Mouse (Mus musculus): Measurements from ENCODE around the gene Psmd7. TPM values are rescaled to one million over a fixed set of nuclear protein-coding genes. Genes with fewer than 3 reads are reported as not detected.

Psmd7 gene
- polyA plus RNA-seq, 1 experiment from 2014 or later = 136 TPM

- no peak overlapping the region for H3K4me3 ChIP-seq (ENCODE audit: low read depth, low read length)
- no peaks in the 10 kb centered on the region for H3K36me3 ChIP-seq (ENCODE audit: insufficient read depth, low read length)
- 81% methylated on average over 10 of the region's 10 CpGs for WGBS
- H3K27me3 ChIP-seq (replicated peaks; ENCODE audit: insufficient read depth, low read length) = no peaks in the 10 kb centered on the region
- H3K4me2 ChIP-seq (replicated peaks; ENCODE audit: low read depth, low read length) = no peak overlapping the region
- H3K9ac ChIP-seq (replicated peaks; ENCODE audit: low read depth) = no peak overlapping the region
- H3K9me3 ChIP-seq (ENCODE audit: low read length) = no peaks in the 10 kb centered on the region
- no peak for ATAC-seq
- no peak overlapping the region for H3K27ac ChIP-seq (ENCODE audit: low read length)
- TF ChIP-seq CTCF (IDR thresholded peaks at IDR 0.05) (no peak), EP300 (IDR thresholded peaks at IDR 0.05) (no peak)
- no peaks in the 10 kb centered on the region for H3K4me1 ChIP-seq (ENCODE audit: insufficient read depth, low read depth, low read length)
- no peak for DNase-seq (ENCODE audit: low spot score)
Observed at GRCm38 (mm10) chr8:107621930-107622623, 33.8 kb upstream of the Psmd7 start.

GRCm38 (mm10) chr8:107621136-107621535 is 32.9 kb upstream of the Psmd7 start:
- Histone ChIP-seq H3K36me3 (ENCODE audit: insufficient read depth, low read length) (no peaks in the 10 kb centered on the region), H3K4me2 (replicated peaks; ENCODE audit: low read depth, low read length) (no peak overlapping the region), H3K9ac (replicated peaks; ENCODE audit: low read depth) (no peak overlapping the region), H3K27ac (ENCODE audit: low read length) (no peak overlapping the region), H3K4me3 (ENCODE audit: low read depth, low read length) (no peak overlapping the region), H3K27me3 (replicated peaks; ENCODE audit: insufficient read depth, low read length) (no peaks in the 10 kb centered on the region), H3K4me1 (ENCODE audit: insufficient read depth, low read depth, low read length) (no peaks in the 10 kb centered on the region), H3K9me3 (ENCODE audit: low read length) (no peaks in the 10 kb centered on the region)
- ATAC-seq (no peak), DNase-seq (ENCODE audit: low spot score) (no peak)
- no peak for TF ChIP-seq CTCF (IDR thresholded peaks at IDR 0.05)
- no peak for TF ChIP-seq EP300 (IDR thresholded peaks at IDR 0.05)
- WGBS = 42% methylated on average over 3 of the region's 3 CpGs

GRCm38 (mm10) chr8:107618499-107618898 is 30.2 kb upstream of the Psmd7 start:
- no peak overlapping the region for H3K27ac ChIP-seq (ENCODE audit: low read length)
- WGBS = 62% methylated on average over 10 of the region's 10 CpGs
- H3K9me3 ChIP-seq (ENCODE audit: low read length) = no peaks in the 10 kb centered on the region
- peak; percentile 21 for DNase-seq (ENCODE audit: low spot score)
- no peak overlapping the region for H3K4me3 ChIP-seq (ENCODE audit: low read depth, low read length)
- no peaks in the 10 kb centered on the region for H3K36me3 ChIP-seq (ENCODE audit: insufficient read depth, low read length)
- no peak overlapping the region for H3K4me2 ChIP-seq (replicated peaks; ENCODE audit: low read depth, low read length)
- no peak for TF ChIP-seq EP300 (IDR thresholded peaks at IDR 0.05)
- TF ChIP-seq CTCF (IDR thresholded peaks at IDR 0.05) = no peak
- ATAC-seq = no peak
- H3K27me3 ChIP-seq (replicated peaks; ENCODE audit: insufficient read depth, low read length) = no peaks in the 10 kb centered on the region
- no peaks in the 10 kb centered on the region for H3K4me1 ChIP-seq (ENCODE audit: insufficient read depth, low read depth, low read length)
- no peak overlapping the region for H3K9ac ChIP-seq (replicated peaks; ENCODE audit: low read depth)

GRCm38 (mm10) chr8:107613411-107613810 is 25.1 kb upstream of the Psmd7 start:
- TF ChIP-seq CTCF (IDR thresholded peaks at IDR 0.05) = no peak
- H3K4me1 ChIP-seq (ENCODE audit: insufficient read depth, low read depth, low read length) = no peaks in the 10 kb centered on the region
- H3K27me3 ChIP-seq (replicated peaks; ENCODE audit: insufficient read depth, low read length) = no peaks in the 10 kb centered on the region
- no peak for DNase-seq (ENCODE audit: low spot score)
- no peaks in the 10 kb centered on the region for H3K9me3 ChIP-seq (ENCODE audit: low read length)
- no peaks in the 10 kb centered on the region for H3K36me3 ChIP-seq (ENCODE audit: insufficient read depth, low read length)
- ATAC-seq = no peak
- no peak overlapping the region for H3K4me3 ChIP-seq (ENCODE audit: low read depth, low read length)
- H3K27ac ChIP-seq (ENCODE audit: low read length) = no peak overlapping the region
- WGBS = 79% methylated on average over 6 of the region's 6 CpGs
- no peak overlapping the region for H3K9ac ChIP-seq (replicated peaks; ENCODE audit: low read depth)
- no peak overlapping the region for H3K4me2 ChIP-seq (replicated peaks; ENCODE audit: low read depth, low read length)

- no peak overlapping the region for H3K9ac ChIP-seq (replicated peaks; ENCODE audit: low read depth)
- no peak overlapping the region for H3K4me2 ChIP-seq (replicated peaks; ENCODE audit: low read depth, low read length)
- WGBS = 63% methylated on average over 11 of the region's 11 CpGs
- no peaks in the 10 kb centered on the region for H3K9me3 ChIP-seq (ENCODE audit: low read length)
- TF ChIP-seq EP300 (IDR thresholded peaks at IDR 0.05) (no peak), CTCF (IDR thresholded peaks at IDR 0.05) (no peak)
- DNase-seq (ENCODE audit: low spot score) = no peak
- no peak overlapping the region for H3K4me3 ChIP-seq (ENCODE audit: low read depth, low read length)
- no peak for ATAC-seq
- H3K27me3 ChIP-seq (replicated peaks; ENCODE audit: insufficient read depth, low read length) = no peaks in the 10 kb centered on the region
- H3K36me3 ChIP-seq (ENCODE audit: insufficient read depth, low read length) = no peaks in the 10 kb centered on the region
- H3K27ac ChIP-seq (ENCODE audit: low read length) = no peak overlapping the region
- H3K4me1 ChIP-seq (ENCODE audit: insufficient read depth, low read depth, low read length) = no peaks in the 10 kb centered on the region
Observed at GRCm38 (mm10) chr8:107610845-107611244, 22.6 kb upstream of the Psmd7 start.

- Histone ChIP-seq H3K36me3 (ENCODE audit: insufficient read depth, low read length) (no peaks in the 10 kb centered on the region), H3K27me3 (replicated peaks; ENCODE audit: insufficient read depth, low read length) (no peaks in the 10 kb centered on the region), H3K4me3 (ENCODE audit: low read depth, low read length) (no peak overlapping the region), H3K9ac (replicated peaks; ENCODE audit: low read depth) (no peak overlapping the region), H3K9me3 (ENCODE audit: low read length) (no peaks in the 10 kb centered on the region), H3K27ac (ENCODE audit: low read length) (no peak overlapping the region), H3K4me1 (ENCODE audit: insufficient read depth, low read depth, low read length) (no peaks in the 10 kb centered on the region), H3K4me2 (replicated peaks; ENCODE audit: low read depth, low read length) (no peak overlapping the region)
- WGBS = 63% methylated on average over 7 of the region's 7 CpGs
- ATAC-seq (no peak), DNase-seq (ENCODE audit: low spot score) (no peak)
- TF ChIP-seq EP300 (IDR thresholded peaks at IDR 0.05) (no peak), CTCF (IDR thresholded peaks at IDR 0.05) (no peak)
Observed at GRCm38 (mm10) chr8:107608751-107609150, 20.5 kb upstream of the Psmd7 start.

- Histone ChIP-seq H3K27ac (ENCODE audit: low read length) (no peak overlapping the region), H3K9me3 (ENCODE audit: low read length) (no peaks in the 10 kb centered on the region), H3K4me3 (ENCODE audit: low read depth, low read length) (no peak overlapping the region), H3K4me2 (replicated peaks; ENCODE audit: low read depth, low read length) (no peak overlapping the region), H3K9ac (replicated peaks; ENCODE audit: low read depth) (no peak overlapping the region), H3K36me3 (ENCODE audit: insufficient read depth, low read length) (no peaks in the 10 kb centered on the region), H3K4me1 (ENCODE audit: insufficient read depth, low read depth, low read length) (no peaks in the 10 kb centered on the region), H3K27me3 (replicated peaks; ENCODE audit: insufficient read depth, low read length) (no peaks in the 10 kb centered on the region)
- ATAC-seq (no peak), DNase-seq (ENCODE audit: low spot score) (peak; percentile 84)
- peak; percentile 77 for TF ChIP-seq CTCF (IDR thresholded peaks at IDR 0.05)
- 0 out of 2 replicates have a peak, but pooled peaks have one; percentile 24 for TF ChIP-seq EP300 (IDR thresholded peaks at IDR 0.05)
- WGBS = 4% methylated on average over 7 of the region's 7 CpGs
Observed at GRCm38 (mm10) chr8:107603026-107603425, 14.8 kb upstream of the Psmd7 start.
